Comparison of ENCODE assay signal across 13 mouse cellular contexts in genomic region chr4:109973991-109974654, GRCm38 (mm10). TPM values are rescaled to one million over a fixed set of nuclear protein-coding genes. Genes with fewer than 3 reads are reported as not detected.
DNase-seq lines count a peak whose midpoint lies in the region; ATAC-seq and TF ChIP-seq lines count a peak whose summit lies in the region.
"Had no signal": no experiment of that assay in that cellular context is flagged by ENCODE, and none has a peak within 500 bp of the region (broad histone marks: within the 10 kb centered on the region; RNA-seq: fewer than 3 reads in every experiment).

No protein-coding gene starts in this region.

- ATAC-seq in heart, embryonic 15.5 days (replicated peaks; ENCODE audit: insufficient number of reproducible peaks, insufficient read depth, low FRiP score, low read depth), result no peak
- ATAC-seq in midbrain, embryonic 13.5 days, result no peak
- ATAC-seq in midbrain, embryonic 16.5 days, result no peak; the same call in 1 of the 2 replicates
- ATAC-seq in forebrain, embryonic 12.5 days (ENCODE audit: low FRiP score), result no peak
- no peak for ATAC-seq in limb, embryonic 14.5 days (ENCODE audit: low FRiP score, low read depth)

- no peak for TF ChIP-seq POLR2A in limb, embryonic 14.5 days (IDR thresholded peaks at IDR 0.05; ENCODE audit: borderline replicate concordance, extremely low read depth, insufficient read depth, insufficient read length)

- H3K9me3 ChIP-seq in heart, embryonic 15.5 days (replicated peaks), result peaks cover 2% of the 10 kb centered on the region; the same call in 1 of the 2 replicates
- H3K9me3 ChIP-seq in midbrain, embryonic 13.5 days, result no peaks in the 10 kb centered on the region
- H3K9me3 ChIP-seq in midbrain, embryonic 16.5 days (replicated peaks; ENCODE audit: control insufficient read depth, low read length, poor library complexity, severe bottlenecking), result no peaks in the 10 kb centered on the region
- H3K9me3 ChIP-seq in forebrain, embryonic 12.5 days, result no peaks in the 10 kb centered on the region
- no peaks in the 10 kb centered on the region for H3K9me3 ChIP-seq in limb, embryonic 14.5 days (ENCODE audit: control insufficient read depth, low read length)

- no peak overlapping the region for H3K9ac ChIP-seq in heart, embryonic 15.5 days
- H3K9ac ChIP-seq in midbrain, embryonic 13.5 days (replicated peaks), result no peak overlapping the region
- no peak overlapping the region for H3K9ac ChIP-seq in midbrain, embryonic 16.5 days (ENCODE audit: low read depth, low read length)
- H3K9ac ChIP-seq in forebrain, embryonic 12.5 days, result peak overlapping the region; percentile 89
- H3K9ac ChIP-seq in limb, embryonic 14.5 days (ENCODE audit: low read depth, low read length, severe bottlenecking), result no peak overlapping the region

- no peak for DNase-seq in heart, postnatal 4 days
- no peak for DNase-seq in limb, embryonic 14.5 days (ENCODE audit: low spot score)
- no peak for DNase-seq in urinary bladder, postnatal 14 days (ENCODE audit: low spot score)
- DNase-seq in left cerebral cortex, adult 2 months (ENCODE audit: extremely low spot score in 1 of 2, low spot score in 2 of 2), result no peak
- DNase-seq: adrenal gland, postnatal 36 days; cerebellum, adult 11-12 months; gastrocnemius, postnatal 10 days; lung, postnatal 14 days had no signal

- TF ChIP-seq CTCF in left cerebral cortex, adult 2 months (IDR thresholded peaks at IDR 0.05), result no peak

- H3K4me1 ChIP-seq in heart, embryonic 15.5 days (replicated peaks), result peaks cover 30% of the 10 kb centered on the region
- H3K4me1 ChIP-seq in midbrain, embryonic 13.5 days (replicated peaks), result peaks cover 27% of the 10 kb centered on the region
- peaks cover 8% of the 10 kb centered on the region for H3K4me1 ChIP-seq in midbrain, embryonic 16.5 days (ENCODE audit: control insufficient read depth, insufficient read depth, low read length)
- peaks cover 34% of the 10 kb centered on the region for H3K4me1 ChIP-seq in forebrain, embryonic 12.5 days
- H3K4me1 ChIP-seq in limb, embryonic 14.5 days (ENCODE audit: control insufficient read depth, insufficient read depth, low read length), result peaks cover 10% of the 10 kb centered on the region

- peak overlapping the region; percentile 25; the same call in 1 of the 2 replicates for H3K4me3 ChIP-seq in heart, embryonic 15.5 days
- H3K4me3 ChIP-seq in midbrain, embryonic 13.5 days (replicated peaks), result peak overlapping the region; percentile 45
- no peak overlapping the region for H3K4me3 ChIP-seq in midbrain, embryonic 16.5 days (ENCODE audit: low read depth, low read length)
- H3K4me3 ChIP-seq in forebrain, embryonic 12.5 days (replicated peaks), result peak overlapping the region; percentile 66
- 0 out of 2 replicates have a peak overlapping the region, but pooled peaks have one; percentile 5 for H3K4me3 ChIP-seq in limb, embryonic 14.5 days (replicated peaks; ENCODE audit: low read length)
- H3K4me3 ChIP-seq in left cerebral cortex, adult 2 months, result no peak overlapping the region
- H3K4me3 ChIP-seq: myocyte had no signal

- WGBS in heart, embryonic 15.5 days, result 3% methylated on average over 20 of the region's 20 CpGs
- WGBS in midbrain, embryonic 13.5 days, result 2% methylated on average over 20 of the region's 20 CpGs
- 2% methylated on average over 20 of the region's 20 CpGs for WGBS in midbrain, embryonic 16.5 days
- 3% methylated on average over 20 of the region's 20 CpGs for whole genome bisulfite sequencing in forebrain, embryonic 12.5 days
- WGBS in limb, embryonic 14.5 days, result 1% methylated on average over 20 of the region's 20 CpGs

- intact Hi-C loops in left cerebral cortex, adult 2 months (cut with DNase I), result no loop called here

- peaks cover 88% of the 10 kb centered on the region for H3K27me3 ChIP-seq in heart, embryonic 15.5 days
- H3K27me3 ChIP-seq in midbrain, embryonic 13.5 days, result peaks cover 95% of the 10 kb centered on the region
- peaks cover 75% of the 10 kb centered on the region for H3K27me3 ChIP-seq in midbrain, embryonic 16.5 days (ENCODE audit: control insufficient read depth, insufficient read depth, low read depth, low read length)
- peaks cover 95% of the 10 kb centered on the region for H3K27me3 ChIP-seq in forebrain, embryonic 12.5 days
- peaks cover 77% of the 10 kb centered on the region for H3K27me3 ChIP-seq in limb, embryonic 14.5 days (ENCODE audit: control insufficient read depth, insufficient read depth, low read length)

- no peaks in the 10 kb centered on the region for H3K36me3 ChIP-seq in heart, embryonic 15.5 days
- no peaks in the 10 kb centered on the region for H3K36me3 ChIP-seq in midbrain, embryonic 13.5 days
- H3K36me3 ChIP-seq in midbrain, embryonic 16.5 days (ENCODE audit: control insufficient read depth, insufficient read depth, low read length), result no peaks in the 10 kb centered on the region
- H3K36me3 ChIP-seq in forebrain, embryonic 12.5 days (replicated peaks), result no peaks in the 10 kb centered on the region
- H3K36me3 ChIP-seq in limb, embryonic 14.5 days (ENCODE audit: control insufficient read depth, insufficient read depth, low read length), result no peaks in the 10 kb centered on the region

- H3K27ac ChIP-seq in heart, embryonic 15.5 days, result no peak overlapping the region
- no peak overlapping the region for H3K27ac ChIP-seq in midbrain, embryonic 13.5 days
- no peak overlapping the region for H3K27ac ChIP-seq in midbrain, embryonic 16.5 days (ENCODE audit: low read length)
- peak overlapping the region; percentile 91 for H3K27ac ChIP-seq in forebrain, embryonic 12.5 days
- no peak overlapping the region for H3K27ac ChIP-seq in limb, embryonic 14.5 days (replicated peaks; ENCODE audit: low read depth, low read length)
- no peak overlapping the region for H3K27ac ChIP-seq in left cerebral cortex, adult 2 months

- H3K4me2 ChIP-seq in heart, embryonic 15.5 days, result no peak overlapping the region
- peak overlapping the region; percentile 40 for H3K4me2 ChIP-seq in midbrain, embryonic 13.5 days (replicated peaks)
- no peak overlapping the region; the same call in 1 of the 2 replicates for H3K4me2 ChIP-seq in midbrain, embryonic 16.5 days (ENCODE audit: low read length)
- peak overlapping the region; percentile 67 for H3K4me2 ChIP-seq in forebrain, embryonic 12.5 days
- no peak overlapping the region for H3K4me2 ChIP-seq in limb, embryonic 14.5 days (replicated peaks; ENCODE audit: low read depth, low read length, severe bottlenecking)

RNA-seq across cellular contexts. Expression of gene Dmrta2, which starts 3.7 kb away (rescaled TPM):
- polyA plus RNA-seq in heart, embryonic 15.5 days (2015; fragmentation: Nextera tagmentation; extraction: Ambion mirVana), result 0.09 TPM in 1 of 2 replicates, not detected in the other
- total RNA-seq in heart, postnatal 4 days (2021), result under 1 TPM; 0.41 to 0.55 TPM
- polyA plus RNA-seq in midbrain, embryonic 13.5 days (2015; fragmentation: Nextera tagmentation; extraction: Ambion mirVana), result 1.2 and 2.0 TPM in 2 replicates
- polyA plus RNA-seq in midbrain, embryonic 16.5 days (2015; fragmentation: Nextera tagmentation; extraction: Ambion mirVana), result 0.44 and 0.67 TPM in 2 replicates
- 8.5 and 9.7 TPM in 2 replicates for polyA plus RNA-seq in forebrain, embryonic 12.5 days (2016; fragmentation: Nextera tagmentation; extraction: Ambion mirVana)
- 0.82 and 1.2 TPM in 2 replicates for polyA plus RNA-seq in limb, embryonic 14.5 days (2012; rRNA removed)
- not detected in 2 replicates for polyA plus RNA-seq in limb, embryonic 14.5 days (2014; fragmentation: Nextera tagmentation; extraction: Ambion mirVana)
- total RNA-seq in left cerebral cortex, adult 2 months (2021), result 1 to 10 TPM; 2.2 to 2.6 TPM

Comparison
In these comparisons a context has a peak if more than half of its experiments do, and no peak if none do; other contexts are left out.
1. H3K4me2 ChIP-seq: peak in midbrain, embryonic 13.5 days (single experiment) and forebrain, embryonic 12.5 days (single experiment); none in heart, embryonic 15.5 days (single experiment), midbrain, embryonic 16.5 days (single experiment) and limb, embryonic 14.5 days (single experiment).
2. H3K4me3 ChIP-seq: peak in heart, embryonic 15.5 days (single experiment), midbrain, embryonic 13.5 days (single experiment), forebrain, embryonic 12.5 days (single experiment) and limb, embryonic 14.5 days (single experiment); none in midbrain, embryonic 16.5 days (single experiment) and left cerebral cortex, adult 2 months (single experiment).